Mouse (Mus musculus): Measurements from ENCODE around the gene Tab1. TPM values are rescaled to one million over a fixed set of nuclear protein-coding genes. Genes with fewer than 3 reads are reported as not detected.

Tab1 gene
- total RNA-seq (2021) (10 to 100 TPM; 11.4 to 23.2 TPM), polyA plus RNA-seq (2012; rRNA removed) (19.6 and 23.4 TPM in 2 replicates)
- long read RNA-seq, transcript Tab1-201 (11 exons, 2,964 nt): major isoform, 35 of 44 reads
- long read RNA-seq, partial matches to known transcripts: 3 of 44 reads
- long read RNA-seq, other reads (novel, unspliced or antisense): 6 of 44 reads

GRCm38 (mm10) chr15:80132993-80133586, at the start of gene Tab1:
Gene Tab1 (plus strand): TSS chr15:80133127.
- peak; percentile 95 for DNase-seq

DNA sequence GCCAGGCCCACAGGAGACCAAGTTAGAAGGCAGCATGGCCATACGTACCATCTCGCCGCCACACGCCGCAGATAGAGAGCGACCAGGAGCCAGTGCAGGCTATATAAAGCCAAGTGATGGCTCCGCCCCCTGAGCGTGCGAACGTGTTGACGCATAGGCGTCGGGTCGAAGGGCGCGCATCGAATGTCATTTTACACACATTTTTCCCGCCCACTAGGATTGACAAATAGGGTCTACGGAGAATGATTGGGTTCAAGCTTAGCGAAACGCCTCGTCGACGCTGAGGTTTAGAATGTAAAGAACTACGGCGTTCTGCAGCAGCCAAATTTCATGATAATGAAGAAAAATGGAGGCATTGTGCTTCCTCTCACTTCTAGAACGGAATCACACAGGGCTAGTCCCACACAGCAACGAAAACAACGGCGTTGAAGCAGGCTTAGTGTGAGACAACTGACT, 49.6 kb upstream of the Tab1 start:
- peak; percentile 96 for DNase-seq

DNA sequence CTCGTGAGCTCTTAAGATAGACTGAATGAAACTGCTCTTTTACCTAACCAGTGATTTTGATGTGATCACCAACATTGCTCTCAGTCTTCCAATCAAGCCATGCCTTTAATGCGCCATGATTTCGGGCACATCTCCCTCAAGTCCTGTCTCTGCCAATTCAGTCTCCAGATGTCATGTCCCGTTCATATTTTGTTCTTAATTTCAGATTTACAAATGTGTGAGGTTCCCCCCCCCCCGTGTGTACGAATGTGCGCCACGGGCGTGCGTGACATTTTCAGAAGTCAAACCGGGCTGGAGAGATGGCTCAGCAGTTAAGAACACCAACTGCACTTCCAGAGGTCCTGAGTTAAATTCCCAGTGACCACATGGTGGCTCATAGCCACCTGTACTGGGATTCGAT, 49.2 kb upstream of the Tab1 start:
- DNase-seq: no peak

- DNase-seq: peak; percentile 29
Observed at GRCm38 (mm10) chr15:80087406-80088012, 45.4 kb upstream of the Tab1 start.

DNA sequence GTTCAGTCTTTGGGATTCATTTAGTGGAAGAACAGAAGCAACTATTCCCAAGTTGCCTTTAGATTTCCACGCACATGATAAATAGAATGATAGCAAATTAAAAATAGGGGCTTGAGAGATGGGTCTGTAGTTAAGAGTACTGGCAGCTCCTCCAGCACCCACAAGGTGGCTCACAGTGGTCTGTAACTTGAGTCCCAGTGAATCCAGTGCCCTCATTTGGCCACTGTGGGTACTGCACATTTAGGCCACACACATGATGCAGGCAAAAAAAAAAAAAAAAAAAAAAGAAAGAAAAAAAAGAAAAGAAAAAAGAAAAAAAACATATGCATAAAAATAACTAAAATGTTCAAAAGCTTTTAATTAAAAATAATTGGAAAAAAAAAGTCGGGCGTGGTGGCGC, 44.3 kb upstream of the Tab1 start:
- DNase-seq: peak; percentile 88

- no peak for DNase-seq
Observed at GRCm38 (mm10) chr15:80090155-80090554, 42.8 kb upstream of the Tab1 start.

DNA sequence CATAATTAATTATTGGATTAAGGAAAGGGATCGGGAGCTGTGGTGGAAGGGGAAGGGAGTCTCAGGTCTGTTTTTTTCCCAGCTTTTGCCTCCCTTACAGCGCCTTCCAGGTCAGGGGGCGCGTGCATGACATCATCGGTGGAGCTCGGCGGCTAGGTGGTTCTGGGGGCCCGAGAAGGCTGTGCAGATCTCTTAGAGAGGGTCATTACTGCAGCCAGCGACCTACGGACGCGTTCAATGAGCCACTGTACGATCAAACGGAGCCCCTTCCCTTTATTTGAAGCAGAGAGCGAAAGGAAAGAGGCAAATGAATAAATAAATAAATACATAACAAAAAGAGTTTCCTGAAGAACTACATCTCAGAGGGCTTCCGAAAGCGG, 42.2 kb upstream of the Tab1 start:
- peak; percentile 34 for DNase-seq

- peak; percentile 86 for DNase-seq
Observed at GRCm38 (mm10) chr15:80091121-80091955, 41.6 kb upstream of the Tab1 start, which contains the start of the genes Syngr1 and Rpl3. Gene Syngr1 (plus strand): TSS chr15:80091334. Gene Rpl3 (minus strand): TSS chr15:80091868.

DNA sequence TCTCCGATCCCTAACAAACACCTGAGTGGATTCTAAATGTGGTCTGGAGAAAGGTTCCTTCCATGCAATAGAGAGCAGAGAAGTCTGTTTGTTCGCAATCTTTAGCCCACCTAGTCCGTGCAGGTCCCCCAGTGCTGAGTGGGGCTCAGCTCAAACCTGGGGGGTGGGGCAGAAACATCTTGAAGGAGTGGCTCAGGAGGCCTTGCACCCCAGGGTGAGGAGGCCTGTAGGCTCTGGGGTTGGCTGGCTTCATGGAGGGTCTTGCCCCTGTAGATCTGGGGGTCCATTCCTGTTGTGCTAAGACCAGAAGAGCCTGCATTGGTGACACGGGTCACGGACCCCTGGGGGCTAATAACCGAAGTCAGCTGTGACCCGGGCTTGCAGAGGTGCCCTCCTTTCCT, 40.9 kb upstream of the Tab1 start:
- DNase-seq: peak; percentile 25

DNA sequence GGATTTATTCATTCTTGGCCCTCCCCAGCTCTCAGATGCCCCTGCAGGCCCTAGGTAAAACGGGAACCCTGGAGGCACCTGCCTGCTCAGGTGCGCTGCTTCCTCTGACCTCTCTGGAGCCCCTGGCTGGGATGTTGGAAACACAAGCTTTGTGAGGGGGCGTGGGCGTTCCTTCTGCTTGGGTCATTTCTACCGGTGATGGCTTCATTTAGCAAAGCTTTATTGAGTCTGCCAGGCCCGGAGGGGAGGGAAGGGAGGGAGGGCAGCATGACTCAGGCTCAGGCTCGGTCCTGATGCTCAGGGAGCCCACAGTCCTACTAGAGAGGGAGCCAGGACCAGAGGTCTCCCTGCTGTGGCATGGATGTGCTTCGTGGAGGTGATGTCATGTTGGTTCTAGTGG, 40.3 kb upstream of the Tab1 start:
- peak; percentile 65 for DNase-seq

DNA sequence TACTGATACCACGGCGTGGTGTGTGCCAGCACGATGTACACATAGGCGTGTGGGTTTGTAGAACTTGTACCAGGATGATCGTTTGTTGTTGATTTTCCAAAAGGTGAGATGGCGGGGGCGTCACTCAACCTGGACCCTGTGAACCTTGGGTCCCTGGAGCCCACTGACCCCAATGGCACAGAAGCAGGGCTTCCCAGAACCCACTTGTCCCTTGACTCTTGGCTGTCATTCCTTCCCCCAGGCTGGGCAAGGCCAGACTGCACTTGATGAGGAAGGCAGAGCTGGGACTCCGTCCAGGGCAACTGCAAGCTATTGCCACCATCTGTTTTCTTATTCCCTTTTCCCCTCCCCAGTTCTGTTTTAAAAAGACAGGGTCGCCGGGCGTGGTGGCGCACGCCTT, 38.7 kb upstream of the Tab1 start:
- no peak for DNase-seq

- DNase-seq: peak; percentile 38
Observed at GRCm38 (mm10) chr15:80095596-80095995, 37.3 kb upstream of the Tab1 start.

- no peak for DNase-seq
Observed at GRCm38 (mm10) chr15:80096406-80096805, 36.5 kb upstream of the Tab1 start.

DNA sequence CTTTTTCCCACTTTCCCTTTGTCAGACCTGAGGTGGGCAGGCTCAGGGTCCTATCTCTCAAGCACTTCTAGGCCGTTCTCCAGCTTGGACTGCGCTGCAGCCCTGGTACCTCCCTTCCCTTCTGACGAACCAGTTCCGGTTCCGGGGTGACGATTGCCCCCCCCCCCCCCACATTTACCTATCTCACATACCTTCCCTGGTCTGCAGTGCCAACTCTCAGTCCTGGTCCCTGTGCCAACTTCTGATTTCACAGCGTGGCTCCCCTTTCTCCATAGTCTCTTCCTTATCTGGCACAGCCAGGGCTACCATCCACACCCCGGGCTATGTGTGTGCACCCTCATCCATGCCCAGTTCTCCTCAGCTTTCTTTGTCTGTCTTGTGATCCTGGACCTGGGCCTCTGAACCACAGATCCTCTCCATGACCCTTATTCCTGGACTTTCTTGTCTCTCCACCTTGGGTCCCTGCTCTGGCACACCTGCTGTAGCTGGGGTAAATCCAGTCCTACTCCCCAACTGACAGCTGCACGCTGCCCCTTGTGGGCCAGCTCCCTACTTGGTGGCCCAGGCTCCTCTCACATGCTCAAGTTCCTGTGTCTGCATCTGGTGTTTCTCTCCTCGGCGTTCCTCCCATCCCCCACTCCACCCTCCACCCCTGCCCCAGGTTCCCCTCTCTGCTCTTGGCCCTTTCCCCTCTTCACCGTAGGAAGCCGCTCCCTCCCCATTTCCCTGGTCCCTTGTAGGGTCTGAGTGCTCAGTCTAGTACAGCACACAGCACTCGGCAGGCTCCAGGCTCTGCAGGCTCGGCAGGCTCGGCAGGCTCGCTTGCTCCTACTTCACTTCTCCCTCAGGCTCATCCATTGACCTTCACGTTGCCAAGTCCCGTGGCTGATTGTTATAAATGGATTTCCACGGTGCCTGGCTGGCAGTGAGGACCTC, 35.7 kb upstream of the Tab1 start:
- DNase-seq: peak; percentile 80

GRCm38 (mm10) chr15:80097999-80098461, 34.9 kb upstream of the Tab1 start:
- no peak for DNase-seq

- DNase-seq: peak; percentile 72
Observed at GRCm38 (mm10) chr15:80098809-80099208, 34.1 kb upstream of the Tab1 start.

GRCm38 (mm10) chr15:80099477-80099876, 33.5 kb upstream of the Tab1 start:
- DNase-seq: no peak

GRCm38 (mm10) chr15:80100196-80100595, 32.7 kb upstream of the Tab1 start:
- no peak for DNase-seq

DNA sequence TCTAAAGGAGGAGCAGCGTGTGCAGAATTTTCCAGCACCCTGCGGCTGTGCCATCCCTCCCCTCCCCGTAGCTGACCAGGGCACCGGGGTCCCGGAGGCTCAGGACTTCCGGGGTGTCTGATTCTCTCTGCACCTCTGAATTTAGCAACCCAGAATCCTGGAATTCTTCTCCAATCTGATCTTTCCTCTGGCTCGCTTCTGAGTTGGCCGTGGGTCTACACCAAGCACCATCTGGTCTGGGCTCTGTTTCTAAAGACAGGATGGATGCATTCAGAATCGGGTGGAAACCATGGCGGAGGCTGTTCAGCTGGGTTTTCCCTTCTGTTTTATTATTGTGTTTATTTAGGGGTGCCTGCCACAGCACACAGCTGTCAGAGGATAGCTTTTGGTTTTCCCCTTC, 32.1 kb upstream of the Tab1 start:
- no peak for DNase-seq

DNA sequence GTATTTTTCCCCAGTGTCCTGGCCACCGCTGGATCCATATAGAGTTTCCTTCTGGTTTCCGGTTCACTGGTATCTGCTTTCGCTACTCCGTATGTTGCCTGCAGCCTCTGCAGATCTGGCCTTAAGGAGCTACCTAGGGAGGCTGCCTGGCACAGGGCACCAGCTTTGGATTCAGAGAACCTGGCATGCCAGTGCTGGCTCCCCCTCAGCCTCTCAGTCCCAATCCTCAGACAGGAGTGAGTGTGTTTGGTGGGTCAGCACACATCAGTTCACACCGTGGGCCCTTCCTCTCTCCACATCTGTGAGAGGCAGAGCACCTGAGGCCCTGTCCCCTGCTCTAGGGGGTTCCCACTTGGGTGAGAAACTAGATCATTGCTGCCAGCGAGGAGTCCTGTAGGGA, 31.4 kb upstream of the Tab1 start:
- no peak for DNase-seq

DNA sequence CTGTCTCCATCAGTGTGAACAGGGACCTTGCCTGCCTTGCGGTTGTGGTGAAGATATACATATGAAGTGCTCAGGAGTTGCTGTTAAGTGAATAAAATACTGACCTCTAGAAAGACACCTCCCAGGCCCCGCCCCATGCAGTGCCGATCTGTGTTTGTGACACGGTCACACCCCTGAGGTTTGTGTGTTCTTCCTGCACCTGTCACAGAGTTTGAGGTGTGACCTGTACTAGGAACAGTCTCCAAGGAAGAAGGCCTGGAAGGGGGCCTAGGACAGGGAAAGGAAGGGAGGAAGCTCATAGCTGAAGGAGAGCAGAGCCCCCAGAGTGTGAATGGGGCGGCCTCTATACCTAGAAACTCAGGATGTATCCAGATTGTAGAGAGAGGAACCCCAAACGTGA, 30.4 kb upstream of the Tab1 start:
- DNase-seq: no peak
